Mouse (Mus musculus): ENCODE results near the gene Zfp560. TPM values are rescaled to one million over a fixed set of nuclear protein-coding genes. Genes with fewer than 3 reads are reported as not detected.
A peak's percentile ranks its signal among the peaks of the same experiment; 100 is the strongest.
"Not testable (repeated sequence)": the region's sequence is repeated elsewhere in the genome, so short reads cannot be mapped to it uniquely, and the experiment has no call there.

Gene Zfp560
- polyA plus RNA-seq (2012; rRNA removed), result 2.9 and 3.7 TPM in 2 replicates

GRCm38 (mm10) chr9:20384532-20385342, at the start of gene Zfp560:
TSS of gene Zfp560 (minus strand) at chr9:20385177.
- 6% methylated on average over 40 of the region's 40 CpGs for WGBS
- peak; percentile 69 for DNase-seq (ENCODE audit: low read depth, low spot score)

- WGBS, result 81% methylated on average over 3 of the region's 3 CpGs
- no peak for DNase-seq (ENCODE audit: low read depth, low spot score)
These were observed 45.0 kb upstream of the Zfp560 start for GRCm38 (mm10) chr9:20430004-20430403.

- DNase-seq (ENCODE audit: low read depth, low spot score), result no peak
- WGBS, result 26% methylated on average over 1 of the region's 1 CpGs
These were observed 26.5 kb upstream of the Zfp560 start for GRCm38 (mm10) chr9:20411460-20411859.

- WGBS, result 91% methylated on average over 2 of the region's 2 CpGs
These were observed 24.3 kb upstream of the Zfp560 start for GRCm38 (mm10) chr9:20409319-20409718.

GRCm38 (mm10) chr9:20385343-20385703, 346 bp upstream of the Zfp560 start:
- WGBS, result 9% methylated on average over 16 of the region's 16 CpGs
- no peak for DNase-seq (ENCODE audit: low read depth, low spot score)

More at GRCm38 (mm10) chr9:20409319-20409718, 24.3 kb upstream of the Zfp560 start:
- DNase-seq (ENCODE audit: low read depth, low spot score), result no peak

- 87% methylated on average over 7 of the region's 7 CpGs for WGBS
- DNase-seq (ENCODE audit: low read depth, low spot score), result no peak
These were observed 1.3 kb downstream of the Zfp560 start for GRCm38 (mm10) chr9:20383659-20384058.

GRCm38 (mm10) chr9:20374712-20375111, 10.3 kb downstream of the Zfp560 start:
- WGBS, result 90% methylated on average over 1 of the region's 1 CpGs
- DNase-seq (ENCODE audit: low read depth, low spot score), result no peak

- WGBS, result 93% methylated on average over 2 of the region's 2 CpGs
- DNase-seq (ENCODE audit: low read depth, low spot score), result no peak
These were observed 17.7 kb downstream of the Zfp560 start for GRCm38 (mm10) chr9:20367311-20367710.

- 91% methylated on average over 4 of the region's 4 CpGs for WGBS
- no peak for DNase-seq (ENCODE audit: low read depth, low spot score)
These were observed 36.5 kb downstream of the Zfp560 start for GRCm38 (mm10) chr9:20348501-20348900.

- no peak for DNase-seq (ENCODE audit: low read depth, low spot score)
These were observed 49.0 kb downstream of the Zfp560 start, which contains the start of gene Olfr18 for GRCm38 (mm10) chr9:20335994-20336393. TSS of gene Olfr18 (minus strand) at chr9:20336094.

GRCm38 (mm10) chr9:20298232-20298631, 86.7 kb downstream of the Zfp560 start, which contains the start of gene Olfr873:
TSS of gene Olfr873 (plus strand) at chr9:20298532.
- WGBS, result 77% methylated on average over 1 of the region's 1 CpGs
- DNase-seq (ENCODE audit: low read depth, low spot score), result no peak

- WGBS, result 72% methylated on average over 5 of the region's 5 CpGs
- not testable (repeated sequence) for DNase-seq (ENCODE audit: low read depth, low spot score)
These were observed 89.4 kb downstream of the Zfp560 start for GRCm38 (mm10) chr9:20295562-20295961.

Other genes with a start within 250 kb of the Zfp560 start
- not detected in 2 replicates for gene Olfr870, start 211.1 kb downstream of the Zfp560 start, polyA plus RNA-seq (2012; rRNA removed)
- not detected in 2 replicates for gene Olfr871, start 173.0 kb downstream of the Zfp560 start, polyA plus RNA-seq (2012; rRNA removed)
- gene Olfr872, start 148.1 kb downstream of the Zfp560 start, polyA plus RNA-seq (2012; rRNA removed), result not detected in 2 replicates
- gene Olfr39, start 102.8 kb downstream of the Zfp560 start, polyA plus RNA-seq (2012; rRNA removed), result not detected in 2 replicates
- gene Olfr873, start 86.6 kb downstream of the Zfp560 start, polyA plus RNA-seq (2012; rRNA removed), result not detected in 2 replicates
- gene Olfr18, start 49.1 kb downstream of the Zfp560 start, polyA plus RNA-seq (2012; rRNA removed), result not detected in 2 replicates
- 1.2 and 1.7 TPM in 2 replicates for gene Zfp26, start 75.0 kb upstream of the Zfp560 start, polyA plus RNA-seq (2012; rRNA removed)
- gene Zfp426, start 107.6 kb upstream of the Zfp560 start, polyA plus RNA-seq (2012; rRNA removed), result 2.8 and 4.4 TPM in 2 replicates
- gene Zfp266, start 136.2 kb upstream of the Zfp560 start, polyA plus RNA-seq (2012; rRNA removed), result 2.7 and 4.1 TPM in 2 replicates
- 1.5 and 1.8 TPM in 2 replicates for gene Zfp846, start 196.1 kb upstream of the Zfp560 start, polyA plus RNA-seq (2012; rRNA removed)